Mouse (Mus musculus): Measurements from ENCODE around the gene Sox10.

- TF ChIP-seq CTCF (IDR thresholded peaks at IDR 0.05; ENCODE audit: insufficient read depth, low read depth, low read length) = no peak
- no peak for TF ChIP-seq POLR2A (IDR thresholded peaks at IDR 0.05; ENCODE audit: insufficient read depth, low read depth, low read length)
Measured at GRCm38 (mm10) chr15:79127101-79127500, 37.9 kb downstream of the Sox10 start.
